Mouse (Mus musculus) adipocyte (in vitro differentiated cells): ENCODE data around the gene Kirrel2.
A peak's percentile ranks its signal among the peaks of the same experiment; 100 is the strongest.

Experiments
- DNase-seq: peaks from one replicate; pipeline ENCODE4 v3.0.0-alpha.2; 2016; ENCODE audit warnings: low spot score

The Kirrel2 gene

GRCm38 (mm10) chr7:30450241-30450640 lies 7.2 kb downstream of the Kirrel2 start:
- no peak for DNase-seq

GRCm38 (mm10) chr7:30444971-30445751 lies 12.3 kb downstream of the Kirrel2 start, which contains the start of gene Aplp1:
Gene Aplp1, minus strand, starts transcription at chr7:30445535.
- DNase-seq = no peak

GRCm38 (mm10) chr7:30444154-30444970 lies 13.1 kb downstream of the Kirrel2 start:
- no peak for DNase-seq

DNA sequence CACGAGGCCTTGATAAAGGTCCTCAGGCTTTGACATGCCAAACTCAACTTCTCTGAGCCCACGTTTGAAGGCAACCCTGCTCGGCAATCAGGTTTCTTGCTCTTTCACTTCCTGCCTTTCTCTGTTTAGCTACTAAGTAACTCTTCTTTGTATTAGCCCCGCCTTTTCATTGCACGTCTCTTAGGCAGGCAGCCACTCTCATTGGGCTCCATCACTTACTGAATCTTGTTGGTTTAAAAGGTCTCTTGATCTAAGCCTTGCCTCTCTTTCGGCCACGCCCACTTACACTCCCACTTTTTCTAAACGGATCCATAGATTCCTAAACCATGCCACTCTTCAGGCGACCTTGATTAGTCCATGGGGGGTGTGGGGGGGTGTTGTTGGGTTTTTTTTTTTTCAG lies 13.8 kb downstream of the Kirrel2 start:
- DNase-seq = no peak

DNA sequence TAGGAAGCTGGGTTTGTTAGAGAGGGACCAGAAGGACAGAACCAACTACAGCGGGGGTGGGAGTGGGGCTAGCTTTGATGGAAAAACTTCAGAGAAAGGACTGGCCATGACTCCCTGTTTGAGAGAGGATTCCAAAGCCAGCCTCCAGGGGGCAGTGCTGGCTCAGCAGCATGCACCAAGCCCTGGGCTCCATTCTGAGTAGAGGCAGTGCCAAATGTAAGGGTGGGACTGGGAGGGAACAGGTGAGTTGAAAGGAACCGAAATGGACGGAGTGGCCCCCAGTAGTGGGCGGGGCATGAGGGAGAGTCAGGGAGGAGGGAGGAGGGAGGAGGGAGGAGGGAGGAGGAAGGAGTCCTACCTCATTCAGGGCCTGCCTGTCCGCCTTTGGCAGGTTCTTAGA lies 16.8 kb downstream of the Kirrel2 start:
- DNase-seq = peak; percentile 25

DNA sequence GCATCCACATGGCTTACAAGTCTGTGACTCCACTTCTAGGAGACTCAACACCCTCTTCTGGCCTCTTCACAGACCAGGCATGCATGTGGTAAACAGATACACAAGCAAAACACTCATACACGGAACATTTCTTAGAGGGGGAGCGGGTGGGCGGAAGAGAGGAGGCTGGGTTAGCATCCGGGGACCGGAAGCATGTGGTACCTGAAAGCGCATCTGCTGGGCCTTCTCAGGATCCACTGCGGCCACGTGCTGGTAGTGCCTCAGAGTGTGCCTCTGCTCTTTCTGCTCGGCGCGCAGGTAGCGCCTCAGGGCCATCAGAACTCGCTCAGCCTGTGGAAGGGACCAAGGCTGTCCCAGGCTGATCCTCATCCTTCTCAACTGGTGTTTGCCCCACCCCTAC lies 17.8 kb downstream of the Kirrel2 start:
- no peak for DNase-seq

GRCm38 (mm10) chr7:30436879-30437278 lies 20.6 kb downstream of the Kirrel2 start:
- DNase-seq = no peak

DNA sequence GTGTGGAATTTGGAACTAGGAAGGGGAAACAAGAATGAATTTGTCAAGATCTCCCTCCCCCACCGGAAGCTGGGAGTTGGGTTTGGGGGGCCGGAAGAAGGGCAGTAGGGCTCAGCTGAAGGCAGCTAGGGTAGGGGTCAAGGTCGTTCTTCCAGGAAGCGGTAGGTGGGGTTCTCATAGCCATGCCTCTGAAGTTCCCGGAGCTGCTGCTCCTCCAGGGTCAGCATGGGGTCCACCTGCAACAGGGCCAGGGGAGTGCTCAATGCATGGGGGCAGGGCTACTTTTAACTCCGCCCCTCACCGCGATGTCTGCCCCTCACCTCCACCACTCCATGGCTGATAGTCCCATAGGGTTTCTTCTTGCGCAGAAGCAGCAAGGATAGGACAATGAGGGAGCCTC lies 22.3 kb downstream of the Kirrel2 start:
- no peak for DNase-seq

GRCm38 (mm10) chr7:30434701-30435100 lies 22.8 kb downstream of the Kirrel2 start:
- DNase-seq = no peak

DNA sequence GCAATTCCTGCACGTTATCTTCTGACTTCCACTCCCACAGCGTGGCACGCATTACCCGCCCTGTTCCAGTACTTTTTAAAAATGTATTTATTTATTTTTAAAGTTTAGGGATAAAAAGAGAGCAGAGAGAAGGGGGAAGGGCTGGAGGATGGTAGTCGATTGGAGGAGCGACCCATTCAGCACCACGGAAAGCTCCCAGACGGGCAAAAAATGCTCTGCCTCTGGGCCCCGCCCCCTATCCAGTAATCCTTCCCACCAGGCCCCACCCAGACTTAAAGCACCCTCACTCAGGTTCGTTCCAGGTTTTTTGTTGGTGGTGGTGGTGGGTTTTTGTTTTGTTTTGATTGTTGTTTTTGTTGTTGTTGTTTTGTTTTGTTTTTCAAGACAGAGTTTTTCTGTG lies 23.3 kb downstream of the Kirrel2 start:
- peak; percentile 54 for DNase-seq

GRCm38 (mm10) chr7:30431793-30432192 lies 25.7 kb downstream of the Kirrel2 start:
- DNase-seq = peak; percentile 72

DNA sequence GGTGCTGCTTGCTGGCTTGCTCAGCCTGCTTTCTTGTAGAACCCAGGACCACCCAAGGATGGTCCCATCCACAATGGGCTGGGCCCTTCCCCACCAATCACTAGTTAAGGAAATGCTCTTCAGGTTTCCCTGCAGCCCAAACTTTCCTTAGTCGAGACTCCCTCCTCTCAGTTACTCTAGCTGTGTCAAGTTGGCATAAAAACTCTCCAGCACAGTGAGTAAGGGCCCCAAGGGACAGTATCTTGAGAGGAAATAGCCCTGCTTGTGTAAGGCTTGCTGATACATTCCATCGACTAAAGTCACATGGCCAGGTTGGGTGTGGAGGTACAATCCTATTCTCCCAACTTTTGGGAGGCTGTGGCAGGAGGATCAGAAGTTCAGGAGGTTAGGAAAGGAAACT lies 27.3 kb downstream of the Kirrel2 start:
- peak; percentile 60 for DNase-seq

DNA sequence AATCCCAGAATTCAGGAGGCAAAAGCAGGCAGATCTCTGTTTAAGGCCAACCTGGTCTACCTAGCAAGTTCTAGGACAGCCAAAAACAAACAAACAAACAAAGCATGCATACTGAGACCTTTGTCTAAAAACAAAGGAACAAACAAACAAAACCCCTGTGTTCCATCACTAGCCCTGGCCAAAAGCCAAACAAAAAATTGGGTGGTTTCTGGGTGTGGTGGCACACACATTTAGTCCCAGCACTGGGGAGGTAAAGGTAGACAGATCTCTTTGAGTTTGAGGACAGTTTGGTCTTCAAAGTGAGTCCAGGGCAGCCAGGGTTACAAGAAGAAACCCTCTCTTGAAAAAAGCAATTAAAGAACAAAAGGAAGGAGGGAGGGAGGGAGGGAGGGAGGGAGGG lies 28.2 kb downstream of the Kirrel2 start:
- DNase-seq = no peak

GRCm38 (mm10) chr7:30423071-30423641 lies 34.3 kb downstream of the Kirrel2 start:
- no peak for DNase-seq

GRCm38 (mm10) chr7:30422560-30422959 lies 34.9 kb downstream of the Kirrel2 start:
- no peak for DNase-seq

DNA sequence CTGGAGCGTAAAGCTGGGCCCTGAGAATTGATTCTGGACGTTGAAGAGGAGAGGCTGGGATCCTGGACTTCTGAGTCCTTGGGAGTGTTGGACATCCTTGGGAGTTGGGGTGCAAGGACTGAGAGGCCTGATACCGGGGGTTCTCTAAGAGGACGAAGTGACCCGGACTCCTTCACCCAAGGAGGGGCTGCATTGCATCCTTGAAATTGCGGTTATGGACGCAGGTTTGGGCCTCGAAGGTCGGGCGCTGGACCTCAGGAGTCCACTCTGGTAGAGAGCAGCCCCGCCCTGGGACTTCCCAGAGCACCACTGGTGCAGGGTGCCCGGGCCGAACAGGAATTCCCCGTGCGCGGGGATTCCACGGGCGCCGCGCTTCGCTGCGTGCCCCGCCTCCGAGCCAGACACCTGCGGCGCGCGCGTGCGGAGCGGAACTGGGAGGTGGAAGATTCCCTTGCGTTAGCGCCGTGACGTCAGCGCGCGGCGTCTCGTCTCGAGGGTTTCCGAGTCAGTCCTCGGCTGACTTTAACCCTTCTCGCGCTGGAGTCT lies 35.5 kb downstream of the Kirrel2 start:
- DNase-seq = no peak

GRCm38 (mm10) chr7:30421175-30421889 lies 36.2 kb downstream of the Kirrel2 start, which contains the start of gene Nfkbid:
Gene Nfkbid, plus strand, starts transcription at chr7:30421732.
- DNase-seq = no peak

- no peak for DNase-seq
Measured at GRCm38 (mm10) chr7:30420673-30421072, 36.8 kb downstream of the Kirrel2 start.

- DNase-seq = no peak
Measured at GRCm38 (mm10) chr7:30419561-30420499, 37.7 kb downstream of the Kirrel2 start, which contains the start of gene Hcst. Gene Hcst, minus strand, starts transcription at chr7:30419854.

- no peak for DNase-seq
Measured at GRCm38 (mm10) chr7:30417856-30418255, 39.6 kb downstream of the Kirrel2 start.

GRCm38 (mm10) chr7:30413596-30413995 lies 43.9 kb downstream of the Kirrel2 start, which contains the start of gene Tyrobp:
Gene Tyrobp, plus strand, starts transcription at chr7:30413760.
- no peak for DNase-seq
